Mouse (Mus musculus) stomach, embryonic 15.5 days (tissue): ENCODE measurements at regions not wholly inside any gene's neighbourhood (a gene's known extent, or its start where the extent isn't known, plus 50 kb on each side); places are given as distances from the start of the nearest gene placed in this dataset.
"Not testable (repeated sequence)": the region's sequence is repeated elsewhere in the genome, so short reads cannot be mapped to it uniquely, and the experiment has no call there.

Experiments used
- ATAC-seq: fragments of 200-750 bp; cut with Nextera tagmentation; 2 replicates; pipeline ENCODE4 v1.8.0; 2017; ENCODE audit warnings: low read depth, moderate number of reproducible peaks, moderate TSS enrichment; ENCODE audit not compliant: insufficient read depth, low FRiP score
- H3K27ac ChIP-seq: fragments of 300-500 bp; sonication (generic); 2 replicates; pipeline ENCODE4 v1.5.1; 2015; ENCODE audit warnings: mild to moderate bottlenecking, inconsistent platforms
- H3K27me3 ChIP-seq: fragments of 300-500 bp; sonication (generic); replicated peaks from 2 replicates; pipeline ENCODE4 v1.6.1; 2015; ENCODE audit warnings: inconsistent platforms
- H3K36me3 ChIP-seq: fragments of 300-500 bp; sonication (generic); 2 replicates; pipeline ENCODE4 v1.6.1; 2015; ENCODE audit warnings: inconsistent platforms
- H3K4me1 ChIP-seq: fragments of 300-500 bp; sonication (generic); 2 replicates; pipeline ENCODE4 v1.6.1; 2015; ENCODE audit warnings: inconsistent platforms
- H3K4me2 ChIP-seq: fragments of 300-500 bp; sonication (generic); 2 replicates; pipeline ENCODE4 v1.6.1; 2015; ENCODE audit warnings: mild to moderate bottlenecking, inconsistent platforms
- H3K4me3 ChIP-seq: fragments of 300-500 bp; sonication (generic); replicated peaks from 2 replicates; pipeline ENCODE4 v1.5.1; 2015; ENCODE audit warnings: inconsistent platforms
- H3K9ac ChIP-seq: fragments of 300-500 bp; sonication (generic); 2 replicates; pipeline ENCODE4 v1.6.1; 2015; ENCODE audit warnings: inconsistent platforms
- H3K9me3 ChIP-seq: fragments of 300-500 bp; sonication (generic); 2 replicates; pipeline ENCODE4 v1.6.1; 2016; ENCODE audit warnings: inconsistent platforms
- WGBS: fragments of 180-500 bp; shearing (Covaris S2); methylation state at CpG from one replicate; pipeline ENCODE4 v1.1.7; 2015; 5-methylcytosine and 5-hydroxymethylcytosine counted together

GRCm38 (mm10) chr13:104549016-104549415 lies 243.3 kb upstream of the Srek1ip1 start:
- Histone ChIP-seq H3K9ac (no peak overlapping the region), H3K27me3 (no peaks in the 10 kb centered on the region), H3K27ac (no peak overlapping the region), H3K4me3 (no peak overlapping the region), H3K4me1 (no peaks in the 10 kb centered on the region), H3K36me3 (no peaks in the 10 kb centered on the region), H3K9me3 (no peaks in the 10 kb centered on the region), H3K4me2 (no peak overlapping the region)
- no peak for ATAC-seq
- 72% methylated on average over 9 of the region's 9 CpGs for WGBS

- H3K36me3 ChIP-seq: no peaks in the 10 kb centered on the region
- no peak for ATAC-seq
- no peaks in the 10 kb centered on the region for H3K27me3 ChIP-seq
- H3K9ac ChIP-seq: no peak overlapping the region
- 76% methylated on average over 3 of the region's 3 CpGs for WGBS
- H3K4me2 ChIP-seq: no peak overlapping the region
- no peaks in the 10 kb centered on the region for H3K9me3 ChIP-seq
- no peak overlapping the region for H3K4me3 ChIP-seq
- H3K27ac ChIP-seq: no peak overlapping the region; the same call in 1 of the 2 replicates
- no peaks in the 10 kb centered on the region for H3K4me1 ChIP-seq
Measured at GRCm38 (mm10) chr13:104553329-104553728, 239.0 kb upstream of the Srek1ip1 start.

- H3K27me3 ChIP-seq: not testable (repeated sequence)
- WGBS: 21% methylated on average over 7 of the region's 7 CpGs
Measured at GRCm38 (mm10) chr13:104556609-104557008, 235.7 kb upstream of the Srek1ip1 start.

GRCm38 (mm10) chr13:104559876-104560275 lies 232.4 kb upstream of the Srek1ip1 start:
- no peak overlapping the region for H3K4me3 ChIP-seq
- no peak for ATAC-seq
- H3K27ac ChIP-seq: no peak overlapping the region
- H3K4me1 ChIP-seq: no peaks in the 10 kb centered on the region
- H3K9me3 ChIP-seq: no peaks in the 10 kb centered on the region
- WGBS: 84% methylated on average over 5 of the region's 5 CpGs
- H3K9ac ChIP-seq: no peak overlapping the region
- no peaks in the 10 kb centered on the region for H3K27me3 ChIP-seq
- H3K4me2 ChIP-seq: no peak overlapping the region
- no peaks in the 10 kb centered on the region for H3K36me3 ChIP-seq

More at GRCm38 (mm10) chr13:104556609-104557008, 235.7 kb upstream of the Srek1ip1 start:
- not testable (repeated sequence) for H3K9me3 ChIP-seq, H3K9ac ChIP-seq, H3K4me3 ChIP-seq, H3K36me3 ChIP-seq, H3K27ac ChIP-seq, H3K4me1 ChIP-seq
- peak; percentile 56 for ATAC-seq
- peak overlapping the region; percentile 35 for H3K4me2 ChIP-seq

- Histone ChIP-seq H3K36me3 (no peaks in the 10 kb centered on the region), H3K4me2 (peak overlapping the region; percentile 8; the same call in 1 of the 2 replicates), H3K9me3 (no peaks in the 10 kb centered on the region), H3K4me3 (no peak overlapping the region), H3K27me3 (no peaks in the 10 kb centered on the region), H3K27ac (peak overlapping the region; percentile 1; the same call in 1 of the 2 replicates), H3K4me1 (no peaks in the 10 kb centered on the region), H3K9ac (no peak overlapping the region)
- no peak; the same call in 1 of the 2 replicates for ATAC-seq
- 37% methylated on average over 15 of the region's 15 CpGs for WGBS
Measured at GRCm38 (mm10) chr13:104560500-104561114, 231.7 kb upstream of the Srek1ip1 start.

- H3K27ac ChIP-seq: no peak overlapping the region
- no peak overlapping the region for H3K9ac ChIP-seq
- no peak for ATAC-seq
- no peaks in the 10 kb centered on the region for H3K9me3 ChIP-seq
- no peaks in the 10 kb centered on the region for H3K4me1 ChIP-seq
- WGBS: 59% methylated on average over 3 of the region's 3 CpGs
- H3K27me3 ChIP-seq: no peaks in the 10 kb centered on the region
- no peaks in the 10 kb centered on the region for H3K36me3 ChIP-seq
- no peak overlapping the region for H3K4me2 ChIP-seq
- no peak overlapping the region for H3K4me3 ChIP-seq
Measured at GRCm38 (mm10) chr13:104562536-104562935, 229.7 kb upstream of the Srek1ip1 start.

GRCm38 (mm10) chr13:104563019-104563418 lies 229.3 kb upstream of the Srek1ip1 start:
- 59% methylated on average over 2 of the region's 2 CpGs for WGBS
- Histone ChIP-seq H3K27me3 (no peaks in the 10 kb centered on the region), H3K36me3 (no peaks in the 10 kb centered on the region), H3K4me1 (no peaks in the 10 kb centered on the region), H3K9ac (no peak overlapping the region), H3K27ac (no peak overlapping the region), H3K4me2 (no peak overlapping the region), H3K9me3 (no peaks in the 10 kb centered on the region), H3K4me3 (no peak overlapping the region)
- ATAC-seq: no peak

- Histone ChIP-seq H3K4me1 (no peaks in the 10 kb centered on the region), H3K27ac (no peak overlapping the region), H3K36me3 (no peaks in the 10 kb centered on the region), H3K4me2 (no peak overlapping the region), H3K9me3 (no peaks in the 10 kb centered on the region), H3K9ac (no peak overlapping the region), H3K4me3 (no peak overlapping the region), H3K27me3 (no peaks in the 10 kb centered on the region)
- no peak for ATAC-seq
- 45% methylated on average over 7 of the region's 7 CpGs for WGBS
Measured at GRCm38 (mm10) chr13:104563889-104564288, 228.4 kb upstream of the Srek1ip1 start.

- no peaks in the 10 kb centered on the region for H3K36me3 ChIP-seq
- no peak overlapping the region for H3K4me2 ChIP-seq
- 40% methylated on average over 6 of the region's 6 CpGs for WGBS
- no peak overlapping the region for H3K27ac ChIP-seq
- H3K4me1 ChIP-seq: no peaks in the 10 kb centered on the region
- no peak overlapping the region for H3K9ac ChIP-seq
- no peaks in the 10 kb centered on the region for H3K9me3 ChIP-seq
- no peak for ATAC-seq
- H3K27me3 ChIP-seq: no peaks in the 10 kb centered on the region
- H3K4me3 ChIP-seq: no peak overlapping the region
Measured at GRCm38 (mm10) chr13:104569765-104570164, 222.5 kb upstream of the Srek1ip1 start.

- Histone ChIP-seq H3K4me3 (no peak overlapping the region), H3K4me2 (no peak overlapping the region), H3K27me3 (no peaks in the 10 kb centered on the region), H3K4me1 (no peaks in the 10 kb centered on the region), H3K9me3 (no peaks in the 10 kb centered on the region), H3K9ac (no peak overlapping the region), H3K36me3 (no peaks in the 10 kb centered on the region), H3K27ac (no peak overlapping the region)
- ATAC-seq: no peak
- WGBS: 67% methylated on average over 10 of the region's 10 CpGs
Measured at GRCm38 (mm10) chr13:104572236-104572635, 220.0 kb upstream of the Srek1ip1 start.

GRCm38 (mm10) chr13:104574396-104574795 lies 217.9 kb upstream of the Srek1ip1 start:
- H3K9me3 ChIP-seq: no peaks in the 10 kb centered on the region
- H3K4me3 ChIP-seq: no peak overlapping the region
- H3K4me1 ChIP-seq: no peaks in the 10 kb centered on the region
- no peak for ATAC-seq
- no peak overlapping the region for H3K4me2 ChIP-seq
- no peaks in the 10 kb centered on the region for H3K36me3 ChIP-seq
- H3K27me3 ChIP-seq: no peaks in the 10 kb centered on the region
- no peak overlapping the region for H3K9ac ChIP-seq
- H3K27ac ChIP-seq: no peak overlapping the region
- WGBS: 80% methylated on average over 5 of the region's 5 CpGs

- no peak overlapping the region for H3K27ac ChIP-seq
- no peak overlapping the region for H3K9ac ChIP-seq
- H3K4me2 ChIP-seq: no peak overlapping the region
- 55% methylated on average over 10 of the region's 10 CpGs for WGBS
- H3K4me3 ChIP-seq: no peak overlapping the region
- no peaks in the 10 kb centered on the region for H3K27me3 ChIP-seq
- ATAC-seq: no peak
- H3K9me3 ChIP-seq: no peaks in the 10 kb centered on the region
- H3K36me3 ChIP-seq: no peaks in the 10 kb centered on the region
- H3K4me1 ChIP-seq: no peaks in the 10 kb centered on the region
Measured at GRCm38 (mm10) chr13:104576188-104576789, 216.0 kb upstream of the Srek1ip1 start.
